Mouse (Mus musculus) heart, adult 18-20 months (tissue): ENCODE measurements around the gene Sned1. TPM values are rescaled to one million over a fixed set of nuclear protein-coding genes. Genes with fewer than 3 reads are reported as not detected.
A peak's percentile ranks its signal among the peaks of the same experiment; 100 is the strongest.

Experiments used
- DNase-seq, 2 experiments: peaks; one replicate each; pipeline ENCODE4 v3.0.0; 2021 to 2022; ENCODE audit warnings: mixed read lengths in 1 of 2
- microRNA-seq, 2 experiments: library from miRNA; unstranded; fragments of <30 nt; microRNA quantifications; one replicate each; pipeline ENCODE4 v1.2.0; 2022
- total RNA-seq, 2 experiments: library from RNA; stranded (reverse); gene quantifications; 2 replicates each; pipeline ENCODE4 v1.2.3; 2021

Sned1 gene
- total RNA-seq, 2 experiments from 2014 or later = 4.2 to 7.5 TPM

- DNase-seq = no peak
Observed at GRCm38 (mm10) chr1:93323973-93324372, 88.3 kb downstream of the Sned1 start.

- DNase-seq = no peak
Observed at GRCm38 (mm10) chr1:93326446-93326845, 90.8 kb downstream of the Sned1 start.

- no peak for DNase-seq
Observed at GRCm38 (mm10) chr1:93334621-93335020, 99.0 kb downstream of the Sned1 start.

- DNase-seq = peak; percentile 97
Observed at GRCm38 (mm10) chr1:93342648-93343503, 107.2 kb downstream of the Sned1 start, which contains the start of the genes Ppp1r7 and Pask. TSS of gene Ppp1r7 (plus strand) at chr1:93342854. TSS of gene Pask (minus strand) at chr1:93343482.

- DNase-seq = peak; percentile 95 to 97
Observed at GRCm38 (mm10) chr1:93343504-93344047, 107.9 kb downstream of the Sned1 start.

- DNase-seq = no peak
Observed at GRCm38 (mm10) chr1:93347176-93347575, 111.5 kb downstream of the Sned1 start.

GRCm38 (mm10) chr1:93349701-93350100 lies 114.1 kb downstream of the Sned1 start:
- no peak for DNase-seq

Small RNAs within 50 kb of the gene (microRNA-seq; reads per million reads assigned to microRNA genes)
- 0 reads per million in 2 experiments for gene Mir6901
- gene Mir6902 = 0 reads per million in 2 experiments

Other genes starting within 250 kb of the Sned1 start
- not detected for gene Aqp12, start 229.5 kb upstream of the Sned1 start, total RNA-seq
- gene Kif1a, start 133.9 kb upstream of the Sned1 start, total RNA-seq = 1 to 10 TPM; 1.2 to 1.8 TPM
- not detected for gene Agxt, start 100.6 kb upstream of the Sned1 start, total RNA-seq
- under 1 TPM in 1 of 2 experiments, not detected in 1; 0.28 TPM for gene 2310007B03Rik, start 74.9 kb upstream of the Sned1 start, total RNA-seq
- under 1 TPM; 0.05 to 0.12 TPM for gene Crocc2, start 67.1 kb upstream of the Sned1 start, total RNA-seq
- 10 to 100 TPM; 14.0 to 14.9 TPM for gene Mterf4, start 70.1 kb downstream of the Sned1 start, total RNA-seq
- gene Ppp1r7, start 107.0 kb downstream of the Sned1 start, total RNA-seq = 10 to 100 TPM; 30.4 to 35.3 TPM
- gene Pask, start 107.6 kb downstream of the Sned1 start, total RNA-seq = under 1 TPM; 0.30 to 0.31 TPM
- not detected for gene Ano7, start 138.1 kb downstream of the Sned1 start, total RNA-seq
- gene Hdlbp, start 243.0 kb downstream of the Sned1 start, total RNA-seq = 100 to 1,000 TPM; 521 to 556 TPM